Mouse (Mus musculus): ENCODE results near the gene Dpf2. TPM values are rescaled to one million over a fixed set of nuclear protein-coding genes. Genes with fewer than 3 reads are reported as not detected.

Gene Dpf2
- 73.6 and 128 TPM in 2 replicates for polyA plus RNA-seq (2012; rRNA removed; ENCODE audit: low replicate concordance)

GRCm38 (mm10) chr19:5913007-5913719 lies at the start of gene Dpf2:
Gene Dpf2 (minus strand): TSS chr19:5913010.

GRCm38 (mm10) chr19:5924713-5925093 lies 11.9 kb upstream of the Dpf2 start, which contains the start of gene Cdc42ep2:
Gene Cdc42ep2 (minus strand): TSS chr19:5924816.

GRCm38 (mm10) chr19:5894002-5894678 lies 18.7 kb downstream of the Dpf2 start, which contains the start of gene Tigd3:
Gene Tigd3 (minus strand): TSS chr19:5894149.

GRCm38 (mm10) chr19:5877618-5878361 lies 35.0 kb downstream of the Dpf2 start, which contains the start of gene Slc25a45:
Gene Slc25a45 (plus strand): TSS chr19:5877808.

GRCm38 (mm10) chr19:5874969-5875480 lies 37.8 kb downstream of the Dpf2 start, which contains the start of gene Frmd8:
Gene Frmd8 (minus strand): TSS chr19:5875274.

Other genes with a start within 250 kb of the Dpf2 start
- gene Sipa1, start 249.3 kb downstream of the Dpf2 start, polyA plus RNA-seq (2012; rRNA removed; ENCODE audit: low replicate concordance) = 106 and 108 TPM in 2 replicates
- 64.7 and 65.5 TPM in 2 replicates for gene Map3k11, start 224.3 kb downstream of the Dpf2 start, polyA plus RNA-seq (2012; rRNA removed; ENCODE audit: low replicate concordance)
- gene Pcnx3, start 224.1 kb downstream of the Dpf2 start, polyA plus RNA-seq (2012; rRNA removed; ENCODE audit: low replicate concordance) = 89.4 and 136 TPM in 2 replicates
- gene Kcnk7, start 208.6 kb downstream of the Dpf2 start, polyA plus RNA-seq (2012; rRNA removed; ENCODE audit: low replicate concordance) = 0.39 TPM in 1 of 2 replicates, not detected in the other
- gene Ehbp1l1, start 186.7 kb downstream of the Dpf2 start, polyA plus RNA-seq (2012; rRNA removed; ENCODE audit: low replicate concordance) = 101 and 111 TPM in 2 replicates
- gene Fam89b, start 183.4 kb downstream of the Dpf2 start, polyA plus RNA-seq (2012; rRNA removed; ENCODE audit: low replicate concordance) = 211 and 249 TPM in 2 replicates
- 272 and 332 TPM in 2 replicates for gene Ltbp3, start 172.1 kb downstream of the Dpf2 start, polyA plus RNA-seq (2012; rRNA removed; ENCODE audit: low replicate concordance)
- 144 and 167 TPM in 2 replicates for gene Scyl1, start 141.6 kb downstream of the Dpf2 start, polyA plus RNA-seq (2012; rRNA removed; ENCODE audit: low replicate concordance)
- gene Frmd8, start 37.7 kb downstream of the Dpf2 start, polyA plus RNA-seq (2012; rRNA removed; ENCODE audit: low replicate concordance) = 22.5 and 24.5 TPM in 2 replicates
- gene Slc25a45, start 35.2 kb downstream of the Dpf2 start, polyA plus RNA-seq (2012; rRNA removed; ENCODE audit: low replicate concordance) = 24.1 and 26.7 TPM in 2 replicates
- gene Tigd3, start 18.9 kb downstream of the Dpf2 start, polyA plus RNA-seq (2012; rRNA removed; ENCODE audit: low replicate concordance) = 0.33 and 1.0 TPM in 2 replicates
- gene Cdc42ep2, start 11.8 kb upstream of the Dpf2 start, polyA plus RNA-seq (2012; rRNA removed; ENCODE audit: low replicate concordance) = 24.5 and 38.9 TPM in 2 replicates
- gene Pola2, start 51.2 kb upstream of the Dpf2 start, polyA plus RNA-seq (2012; rRNA removed; ENCODE audit: low replicate concordance) = 60.9 and 84.4 TPM in 2 replicates
- gene Slc22a20, start 73.1 kb upstream of the Dpf2 start, polyA plus RNA-seq (2012; rRNA removed; ENCODE audit: low replicate concordance) = not detected in 2 replicates
- 42.0 and 72.3 TPM in 2 replicates for gene Capn1, start 102.9 kb upstream of the Dpf2 start, polyA plus RNA-seq (2012; rRNA removed; ENCODE audit: low replicate concordance)
- gene Syvn1, start 133.6 kb upstream of the Dpf2 start, polyA plus RNA-seq (2012; rRNA removed; ENCODE audit: low replicate concordance) = 59.3 and 60.1 TPM in 2 replicates
- 29.0 and 43.8 TPM in 2 replicates for gene Mrpl49, start 144.8 kb upstream of the Dpf2 start, polyA plus RNA-seq (2012; rRNA removed; ENCODE audit: low replicate concordance)
- gene Fau, start 144.8 kb upstream of the Dpf2 start, polyA plus RNA-seq (2012; rRNA removed; ENCODE audit: low replicate concordance) = 740 and 1,078 TPM in 2 replicates
- 43.0 and 48.9 TPM in 2 replicates for gene Znhit2, start 148.2 kb upstream of the Dpf2 start, polyA plus RNA-seq (2012; rRNA removed; ENCODE audit: low replicate concordance)
- gene Tm7sf2, start 155.4 kb upstream of the Dpf2 start, polyA plus RNA-seq (2012; rRNA removed; ENCODE audit: low replicate concordance) = 39.1 and 40.1 TPM in 2 replicates
- 67.5 and 83.1 TPM in 2 replicates for gene Vps51, start 164.2 kb upstream of the Dpf2 start, polyA plus RNA-seq (2012; rRNA removed; ENCODE audit: low replicate concordance)
- not detected in 2 replicates for gene Tmem262, start 167.0 kb upstream of the Dpf2 start, polyA plus RNA-seq (2012; rRNA removed; ENCODE audit: low replicate concordance)
- gene Gm28374, start 169.2 kb upstream of the Dpf2 start, polyA plus RNA-seq (2012; rRNA removed; ENCODE audit: low replicate concordance) = 0.19 and 0.49 TPM in 2 replicates
- 100 and 103 TPM in 2 replicates for gene Zfpl1, start 171.9 kb upstream of the Dpf2 start, polyA plus RNA-seq (2012; rRNA removed; ENCODE audit: low replicate concordance)
- 0.30 and 4.4 TPM in 2 replicates for gene Cdca5, start 172.0 kb upstream of the Dpf2 start, polyA plus RNA-seq (2012; rRNA removed; ENCODE audit: low replicate concordance)
- not detected in 2 replicates for gene AC131692.1, start 181.4 kb upstream of the Dpf2 start, polyA plus RNA-seq (2012; rRNA removed; ENCODE audit: low replicate concordance)
- 0.09 and 0.22 TPM in 2 replicates for gene Naaladl1, start 192.8 kb upstream of the Dpf2 start, polyA plus RNA-seq (2012; rRNA removed; ENCODE audit: low replicate concordance)
- gene Sac3d1, start 205.6 kb upstream of the Dpf2 start, polyA plus RNA-seq (2012; rRNA removed; ENCODE audit: low replicate concordance) = 19.6 and 37.2 TPM in 2 replicates
- gene Snx15, start 215.3 kb upstream of the Dpf2 start, polyA plus RNA-seq (2012; rRNA removed; ENCODE audit: low replicate concordance) = 31.6 and 42.5 TPM in 2 replicates
- 8.7 and 11.0 TPM in 2 replicates for gene Batf2, start 228.0 kb upstream of the Dpf2 start, polyA plus RNA-seq (2012; rRNA removed; ENCODE audit: low replicate concordance)
- gene Arl2, start 228.5 kb upstream of the Dpf2 start, polyA plus RNA-seq (2012; rRNA removed; ENCODE audit: low replicate concordance) = 139 and 178 TPM in 2 replicates

Measured in subcutaneous adipose tissue, adult 2 months (tissue).